Mouse (Mus musculus) v-Abl transformed pro-B cells (cell line): Measurements from ENCODE around the gene Cactin.

Experiments used
- in situ Hi-C, 2 experiments: fragments of 400-800 bp; cut with MboI; formaldehyde crosslinking; loops; one replicate each; pipeline ENCODE4 v1.15.1; 2025; ENCODE audit not compliant: unreplicated experiment in 2 of 2

The Cactin gene

GRCm38 (mm10) chr10:81340551-81341332, 19.8 kb downstream of the Cactin start:
- in situ Hi-C loops, result loop anchor here (5.0 kb wide), 2 partner anchors 48 to 53 kb away; partner anchors contain the start of genes Pip5k1c (in 1 of the 2) and Tjp3 (in 1 of the 2)

- in situ Hi-C loops, result loop anchor here (5.0 kb wide), 2 partner anchors 49 to 54 kb away; partner anchors contain the start of genes Pip5k1c (in 1 of the 2) and Tjp3 (in 1 of the 2)
Observed at GRCm38 (mm10) chr10:81341333-81341949, 20.5 kb downstream of the Cactin start.

- in situ Hi-C loops, result loop anchor here (5.0 kb wide), 2 partner anchors 51 to 56 kb away; partner anchors contain the start of genes Pip5k1c (in 1 of the 2) and Tjp3 (in 1 of the 2)
Observed at GRCm38 (mm10) chr10:81342686-81343505, 22.0 kb downstream of the Cactin start, which contains the start of gene Gipc3. TSS of gene Gipc3 (minus strand) at chr10:81343266.

GRCm38 (mm10) chr10:81344421-81345161, 23.7 kb downstream of the Cactin start:
- in situ Hi-C loops, result loop anchor here (5.0 kb wide), 2 partner anchors 52 to 57 kb away; partner anchors contain the start of genes Pip5k1c (in 1 of the 2) and Tjp3 (in 1 of the 2)

GRCm38 (mm10) chr10:81345162-81345534, 24.2 kb downstream of the Cactin start:
- in situ Hi-C loops, result no loop called here

- in situ Hi-C loops, result no loop called here
Observed at GRCm38 (mm10) chr10:81346453-81347067, 25.7 kb downstream of the Cactin start.

GRCm38 (mm10) chr10:81349146-81349545, 28.2 kb downstream of the Cactin start:
- in situ Hi-C loops, result no loop called here

GRCm38 (mm10) chr10:81349961-81350350, 29.1 kb downstream of the Cactin start:
- in situ Hi-C loops, result no loop called here

GRCm38 (mm10) chr10:81350351-81351063, 29.6 kb downstream of the Cactin start, which contains the start of gene Hmg20b:
TSS of gene Hmg20b (minus strand) at chr10:81350480.
- in situ Hi-C loops, result no loop called here

GRCm38 (mm10) chr10:81351678-81352291, 30.9 kb downstream of the Cactin start:
- in situ Hi-C loops, result no loop called here

- in situ Hi-C loops, result no loop called here
Observed at GRCm38 (mm10) chr10:81354738-81355477, 34.0 kb downstream of the Cactin start.

- in situ Hi-C loops, result no loop called here
Observed at GRCm38 (mm10) chr10:81355533-81355932, 34.6 kb downstream of the Cactin start.

- in situ Hi-C loops, result no loop called here
Observed at GRCm38 (mm10) chr10:81356352-81356990, 35.6 kb downstream of the Cactin start.

GRCm38 (mm10) chr10:81356991-81357844, 36.3 kb downstream of the Cactin start, which contains the start of gene Mfsd12:
TSS of gene Mfsd12 (plus strand) at chr10:81357491.
- in situ Hi-C loops, result no loop called here

- in situ Hi-C loops, result no loop called here
Observed at GRCm38 (mm10) chr10:81358209-81358608, 37.3 kb downstream of the Cactin start.

GRCm38 (mm10) chr10:81358841-81359240, 37.9 kb downstream of the Cactin start:
- in situ Hi-C loops, result no loop called here
